Mouse (Mus musculus): ENCODE data around the gene Olfr91. TPM values are rescaled to one million over a fixed set of nuclear protein-coding genes. Genes with fewer than 3 reads are reported as not detected.

Gene Olfr91
- polyA plus RNA-seq, 1 experiment from 2014 or later, result not detected

Other genes with a start within 250 kb of the Olfr91 start
- gene Trim15, start 231.1 kb downstream of the Olfr91 start, polyA plus RNA-seq (2016; fragmentation: Nextera tagmentation; extraction: Ambion mirVana), result 0.38 and 0.43 TPM in 2 replicates
- gene Trim10, start 228.7 kb downstream of the Olfr91 start, polyA plus RNA-seq (2016; fragmentation: Nextera tagmentation; extraction: Ambion mirVana), result 227 and 235 TPM in 2 replicates
- not detected in 2 replicates for gene Trim40, start 208.2 kb downstream of the Olfr91 start, polyA plus RNA-seq (2016; fragmentation: Nextera tagmentation; extraction: Ambion mirVana)
- gene Trim31, start 200.2 kb downstream of the Olfr91 start, polyA plus RNA-seq (2016; fragmentation: Nextera tagmentation; extraction: Ambion mirVana), result not detected in 2 replicates
- not detected in 2 replicates for gene Rnf39, start 155.4 kb downstream of the Olfr91 start, polyA plus RNA-seq (2016; fragmentation: Nextera tagmentation; extraction: Ambion mirVana)
- 44.5 and 47.3 TPM in 2 replicates for gene Ppp1r11, start 146.5 kb downstream of the Olfr91 start, polyA plus RNA-seq (2016; fragmentation: Nextera tagmentation; extraction: Ambion mirVana)
- gene Znrd1, start 139.7 kb downstream of the Olfr91 start, polyA plus RNA-seq (2016; fragmentation: Nextera tagmentation; extraction: Ambion mirVana), result 32.7 and 33.5 TPM in 2 replicates
- 3.9 and 5.2 TPM in 2 replicates for gene Znrd1as, start 139.7 kb downstream of the Olfr91 start, polyA plus RNA-seq (2016; fragmentation: Nextera tagmentation; extraction: Ambion mirVana)
- gene 2410137M14Rik, start 117.0 kb downstream of the Olfr91 start, polyA plus RNA-seq (2016; fragmentation: Nextera tagmentation; extraction: Ambion mirVana), result not detected in 2 replicates
- 0.11 TPM in 1 of 2 replicates, not detected in the other for gene H2-M5, start 108.7 kb downstream of the Olfr91 start, polyA plus RNA-seq (2016; fragmentation: Nextera tagmentation; extraction: Ambion mirVana)
- 11.2 and 11.8 TPM in 2 replicates for gene Zfp57, start 97.1 kb downstream of the Olfr91 start, polyA plus RNA-seq (2016; fragmentation: Nextera tagmentation; extraction: Ambion mirVana)
- not detected in 2 replicates for gene Mog, start 74.9 kb downstream of the Olfr91 start, polyA plus RNA-seq (2016; fragmentation: Nextera tagmentation; extraction: Ambion mirVana)
- gene Gabbr1, start 52.3 kb downstream of the Olfr91 start, polyA plus RNA-seq (2016; fragmentation: Nextera tagmentation; extraction: Ambion mirVana), result 1.1 and 1.6 TPM in 2 replicates
- not detected in 2 replicates for gene Olfr90, start 9.8 kb downstream of the Olfr91 start, polyA plus RNA-seq (2016; fragmentation: Nextera tagmentation; extraction: Ambion mirVana)
- not detected in 2 replicates for gene Olfr92, start 21.8 kb upstream of the Olfr91 start, polyA plus RNA-seq (2016; fragmentation: Nextera tagmentation; extraction: Ambion mirVana)
- not detected in 2 replicates for gene Olfr93, start 63.2 kb upstream of the Olfr91 start, polyA plus RNA-seq (2016; fragmentation: Nextera tagmentation; extraction: Ambion mirVana)
- not detected in 2 replicates for gene Ubd, start 95.6 kb upstream of the Olfr91 start, polyA plus RNA-seq (2016; fragmentation: Nextera tagmentation; extraction: Ambion mirVana)
- gene Olfr94, start 102.7 kb upstream of the Olfr91 start, polyA plus RNA-seq (2016; fragmentation: Nextera tagmentation; extraction: Ambion mirVana), result not detected in 2 replicates
- not detected in 2 replicates for gene Olfr95, start 114.8 kb upstream of the Olfr91 start, polyA plus RNA-seq (2016; fragmentation: Nextera tagmentation; extraction: Ambion mirVana)
- not detected in 2 replicates for gene Olfr96, start 121.9 kb upstream of the Olfr91 start, polyA plus RNA-seq (2016; fragmentation: Nextera tagmentation; extraction: Ambion mirVana)
- gene Olfr97, start 139.1 kb upstream of the Olfr91 start, polyA plus RNA-seq (2016; fragmentation: Nextera tagmentation; extraction: Ambion mirVana), result not detected in 2 replicates
- gene Olfr98, start 165.5 kb upstream of the Olfr91 start, polyA plus RNA-seq (2016; fragmentation: Nextera tagmentation; extraction: Ambion mirVana), result not detected in 2 replicates
- 1.1 and 1.5 TPM in 2 replicates for gene H2-M3, start 171.9 kb upstream of the Olfr91 start, polyA plus RNA-seq (2016; fragmentation: Nextera tagmentation; extraction: Ambion mirVana)
- gene Olfr99, start 185.2 kb upstream of the Olfr91 start, polyA plus RNA-seq (2016; fragmentation: Nextera tagmentation; extraction: Ambion mirVana), result not detected in 2 replicates
- not detected in 2 replicates for gene Olfr101, start 206.0 kb upstream of the Olfr91 start, polyA plus RNA-seq (2016; fragmentation: Nextera tagmentation; extraction: Ambion mirVana)
- not detected in 2 replicates for gene Olfr102, start 218.8 kb upstream of the Olfr91 start, polyA plus RNA-seq (2016; fragmentation: Nextera tagmentation; extraction: Ambion mirVana)
- not detected in 2 replicates for gene Olfr103, start 241.4 kb upstream of the Olfr91 start, polyA plus RNA-seq (2016; fragmentation: Nextera tagmentation; extraction: Ambion mirVana)